Mouse (Mus musculus) midbrain, embryonic 13.5 days (tissue): ENCODE data around the gene Rexo1. TPM values are rescaled to one million over a fixed set of nuclear protein-coding genes. Genes with fewer than 3 reads are reported as not detected.

ENCODE experiments used
- ATAC-seq: fragments of 200-750 bp; cut with Nextera tagmentation; 2 replicates; pipeline ENCODE4 v1.8.0; 2017; ENCODE audit warnings: mild to moderate bottlenecking, moderate TSS enrichment, moderate library complexity
- H3K27ac ChIP-seq: fragments of 300-500 bp; sonication (generic); 2 replicates; pipeline ENCODE4 v1.5.1; 2015; ENCODE audit warnings: inconsistent platforms, mild to moderate bottlenecking, moderate library complexity
- H3K27me3 ChIP-seq: fragments of 300-500 bp; sonication (generic); 2 replicates; pipeline ENCODE4 v1.6.1; 2015; ENCODE audit warnings: mild to moderate bottlenecking, inconsistent platforms
- H3K36me3 ChIP-seq: fragments of 300-500 bp; sonication (generic); 2 replicates; pipeline ENCODE4 v1.6.1; 2015; ENCODE audit warnings: mild to moderate bottlenecking, inconsistent platforms
- H3K4me1 ChIP-seq: fragments of 300-500 bp; sonication (generic); replicated peaks from 2 replicates; pipeline ENCODE4 v1.6.1; 2015; ENCODE audit warnings: inconsistent platforms
- H3K4me2 ChIP-seq: fragments of 300-500 bp; sonication (generic); replicated peaks from 2 replicates; pipeline ENCODE4 v1.6.1; 2015; ENCODE audit warnings: moderate library complexity, mild to moderate bottlenecking, inconsistent platforms
- H3K4me3 ChIP-seq: fragments of 300-500 bp; sonication (generic); replicated peaks from 2 replicates; pipeline ENCODE4 v1.5.1; 2015; ENCODE audit warnings: mild to moderate bottlenecking, inconsistent platforms
- H3K9ac ChIP-seq: fragments of 300-500 bp; sonication (generic); replicated peaks from 2 replicates; pipeline ENCODE4 v1.6.1; 2015; ENCODE audit warnings: mild to moderate bottlenecking, inconsistent platforms
- H3K9me3 ChIP-seq: fragments of 300-500 bp; sonication (generic); 2 replicates; pipeline ENCODE4 v1.6.1; 2016; ENCODE audit warnings: mild to moderate bottlenecking, inconsistent platforms
- WGBS: fragments of 180-500 bp; shearing (Covaris S2); methylation state at CpG from one replicate; pipeline ENCODE4 v1.1.7; 2015; 5-methylcytosine and 5-hydroxymethylcytosine counted together
- polyA plus RNA-seq: library from polyadenylated mRNA; unstranded; fragments of >200 nt; fragmentation: Nextera tagmentation; extraction: Ambion mirVana; gene quantifications from 2 replicates; pipeline ENCODE4 v1.2.1, GENCODE M21; 2015

The Rexo1 gene
- polyA plus RNA-seq, 1 experiment from 2014 or later: 32.6 TPM

DNA sequence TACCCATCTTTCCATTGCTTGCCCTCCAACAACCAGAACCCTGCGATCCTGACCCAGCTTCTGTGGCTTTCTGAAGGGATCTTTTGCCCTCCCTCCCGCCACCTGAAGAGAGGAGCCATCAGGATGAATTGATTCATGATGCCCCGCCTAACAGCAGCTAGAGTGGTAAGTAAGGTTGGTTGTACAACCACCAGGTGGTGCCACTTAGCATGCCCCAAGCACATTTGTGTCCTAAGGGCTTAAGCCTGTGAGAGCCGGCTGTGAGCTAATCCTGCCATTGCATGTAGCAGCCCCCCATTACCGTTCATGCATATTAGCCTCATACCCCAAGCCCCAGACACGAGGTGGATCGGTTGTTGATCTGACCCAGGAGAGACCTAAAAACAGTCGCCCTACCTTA is 17.6 kb upstream of the Rexo1 start:
- Histone ChIP-seq H3K9me3 (no peaks in the 10 kb centered on the region), H3K36me3 (peaks cover 11% of the 10 kb centered on the region), H3K4me1 (peaks cover 44% of the 10 kb centered on the region), H3K27ac (no peak overlapping the region), H3K27me3 (no peaks in the 10 kb centered on the region), H3K4me2 (peak overlapping the region; percentile 95; the same call in 1 of the 2 replicates), H3K4me3 (no peak overlapping the region), H3K9ac (no peak overlapping the region)
- no peak for ATAC-seq
- 5% methylated on average over 8 of the region's 8 CpGs for WGBS

- Histone ChIP-seq H3K9me3 (no peaks in the 10 kb centered on the region), H3K9ac (peak overlapping the region; percentile 84), H3K4me2 (peak overlapping the region; percentile 95), H3K4me3 (peak overlapping the region; percentile 75), H3K27me3 (no peaks in the 10 kb centered on the region), H3K36me3 (peaks cover 4% of the 10 kb centered on the region; the same call in 1 of the 2 replicates), H3K27ac (peak overlapping the region; percentile 82), H3K4me1 (peaks cover 51% of the 10 kb centered on the region)
- ATAC-seq: peak; percentile 41
- WGBS: under 1% methylated on average over 29 of the region's 29 CpGs
These were observed 16.9 kb upstream of the Rexo1 start for GRCm38 (mm10) chr10:80578131-80578750.

DNA sequence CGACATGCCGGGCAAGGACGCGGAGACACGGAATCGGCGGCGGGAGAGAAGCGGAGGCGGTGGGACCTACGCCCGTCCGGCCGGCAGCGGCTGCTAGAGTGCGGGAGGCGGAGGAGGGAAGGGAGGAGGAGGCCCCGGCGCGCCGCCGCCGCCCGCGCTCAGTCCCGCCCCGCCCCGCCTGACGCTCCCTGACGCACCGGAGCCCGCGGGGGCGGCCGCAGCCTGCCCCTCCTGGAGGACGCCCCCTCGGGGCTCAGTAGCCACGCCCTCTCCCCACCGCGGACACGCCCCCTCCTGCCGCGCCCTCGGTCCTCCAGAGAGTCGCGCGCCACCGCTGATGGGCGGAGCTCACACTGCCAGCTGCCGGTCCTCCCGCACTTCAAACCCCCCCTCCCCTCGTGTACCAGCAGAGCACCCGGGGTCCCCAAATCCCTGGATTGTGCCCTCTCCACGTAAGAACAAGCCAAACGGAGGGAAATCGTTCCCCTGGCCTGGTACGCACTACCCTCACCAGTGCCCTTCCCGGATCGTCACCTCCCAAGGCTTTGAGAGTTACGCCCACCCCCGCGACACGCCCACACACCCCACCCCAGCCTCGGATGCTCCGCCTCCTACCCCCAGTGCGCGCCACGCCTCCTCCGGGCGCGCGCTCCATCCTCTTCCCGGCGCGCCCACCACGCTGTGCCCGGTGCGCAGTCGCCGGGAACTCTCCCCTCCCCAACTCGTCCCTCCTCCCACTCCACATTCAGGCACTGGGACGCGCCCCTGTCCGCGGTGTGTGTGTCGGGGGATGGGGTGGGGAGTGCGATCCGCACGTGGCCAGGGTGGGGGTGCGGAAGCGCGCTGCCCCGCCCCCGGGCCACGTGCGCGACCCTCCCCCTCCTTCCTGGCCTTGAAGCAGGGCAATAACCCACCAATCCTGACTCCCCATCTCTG is 16.1 kb upstream of the Rexo1 start, which contains the start of gene Klf16:
Gene Klf16, minus strand, starts transcription at position 127 of the 936 bp plus-strand sequence.
- Histone ChIP-seq H3K9me3 (no peaks in the 10 kb centered on the region), H3K4me3 (peak within 1 kb of the TSS; percentile 75), H3K4me1 (peaks cover 53% of the 10 kb centered on the region), H3K36me3 (0 out of 2 replicates have a peak, but pooled peaks cover under 1% of the 10 kb centered on the region), H3K27me3 (no peaks in the 10 kb centered on the region), H3K27ac (peak within 1 kb of the TSS; percentile 82), H3K9ac (peak within 1 kb of the TSS; percentile 84), H3K4me2 (peak within 1 kb of the TSS; percentile 95)
- WGBS: under 1% methylated on average over 89 of the region's 97 CpGs
- peak; percentile 76 for ATAC-seq

GRCm38 (mm10) chr10:80576351-80577194 is 15.2 kb upstream of the Rexo1 start:
- Histone ChIP-seq H3K36me3 (no peaks in the 10 kb centered on the region), H3K9me3 (no peaks in the 10 kb centered on the region), H3K27me3 (no peaks in the 10 kb centered on the region), H3K27ac (peak overlapping the region; percentile 82), H3K4me2 (peak overlapping the region; percentile 95), H3K9ac (peak overlapping the region; percentile 84), H3K4me3 (peak overlapping the region; percentile 75), H3K4me1 (peaks cover 58% of the 10 kb centered on the region)
- WGBS: under 1% methylated on average over 89 of the region's 96 CpGs
- ATAC-seq: no peak; the same call in 1 of the 2 replicates

GRCm38 (mm10) chr10:80575925-80576324 is 14.6 kb upstream of the Rexo1 start:
- no peaks in the 10 kb centered on the region for H3K27me3 ChIP-seq
- H3K4me3 ChIP-seq: peak overlapping the region; percentile 75
- no peak overlapping the region for H3K27ac ChIP-seq
- 15% methylated on average over 17 of the region's 17 CpGs for WGBS
- peak overlapping the region; percentile 95 for H3K4me2 ChIP-seq
- no peaks in the 10 kb centered on the region for H3K9me3 ChIP-seq
- no peaks in the 10 kb centered on the region for H3K36me3 ChIP-seq
- peak overlapping the region; percentile 84 for H3K9ac ChIP-seq
- no peak for ATAC-seq
- H3K4me1 ChIP-seq: peaks cover 65% of the 10 kb centered on the region

DNA sequence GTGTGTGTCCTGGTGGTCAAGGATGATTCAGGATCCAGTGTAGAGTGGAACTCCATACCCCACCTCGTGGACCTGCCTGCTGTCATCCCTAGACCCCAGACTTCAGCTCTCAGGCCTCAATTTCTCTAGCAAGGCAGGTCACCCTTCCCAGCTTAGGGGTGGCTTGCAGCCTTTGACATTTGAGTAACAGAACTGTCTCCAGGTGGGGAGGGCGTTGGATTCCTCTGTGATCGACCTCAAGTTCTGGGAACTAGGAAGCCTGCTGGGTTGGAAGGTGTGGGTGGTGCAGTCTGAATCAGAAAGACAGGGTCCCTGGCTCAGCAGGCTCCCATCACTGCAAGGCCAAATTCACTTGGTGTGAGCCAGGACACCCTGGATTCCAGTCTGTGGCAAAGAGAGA is 13.5 kb upstream of the Rexo1 start:
- ATAC-seq: no peak
- Histone ChIP-seq H3K36me3 (no peaks in the 10 kb centered on the region), H3K4me3 (0 out of 2 replicates have a peak overlapping the region, but pooled peaks have one; percentile 75), H3K4me1 (peaks cover 74% of the 10 kb centered on the region), H3K9ac (peak overlapping the region; percentile 84; the same call in 1 of the 2 replicates), H3K9me3 (no peaks in the 10 kb centered on the region), H3K27ac (no peak overlapping the region), H3K4me2 (0 out of 2 replicates have a peak overlapping the region, but pooled peaks have one; percentile 95), H3K27me3 (no peaks in the 10 kb centered on the region)
- 74% methylated on average over 3 of the region's 3 CpGs for WGBS

DNA sequence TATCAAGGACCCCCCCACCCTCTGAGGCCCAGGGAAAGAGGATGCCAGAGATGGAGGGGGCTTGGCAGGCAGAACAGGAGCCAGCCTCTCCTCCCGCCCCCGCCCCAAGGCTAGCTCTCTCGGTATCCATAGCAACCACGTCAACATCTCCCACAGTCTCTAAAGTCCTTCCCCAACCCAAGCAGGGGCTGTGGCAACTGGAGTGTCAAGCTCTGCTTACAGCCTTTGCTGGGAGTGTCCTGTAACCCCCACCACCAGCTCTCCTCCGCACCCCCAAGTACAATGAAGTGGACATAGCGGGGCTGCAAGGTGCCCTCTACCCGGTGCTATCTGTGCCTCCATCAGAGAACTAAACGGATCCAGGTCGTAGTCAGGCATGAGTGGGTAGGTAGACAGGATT is 12.6 kb upstream of the Rexo1 start:
- H3K4me1 ChIP-seq: peaks cover 76% of the 10 kb centered on the region
- no peaks in the 10 kb centered on the region for H3K27me3 ChIP-seq
- no peak overlapping the region for H3K27ac ChIP-seq
- no peaks in the 10 kb centered on the region for H3K9me3 ChIP-seq
- ATAC-seq: no peak
- 53% methylated on average over 9 of the region's 9 CpGs for WGBS
- H3K36me3 ChIP-seq: no peaks in the 10 kb centered on the region
- 0 out of 2 replicates have a peak overlapping the region, but pooled peaks have one; percentile 12 for H3K4me2 ChIP-seq
- peak overlapping the region; percentile 51 for H3K9ac ChIP-seq
- no peak overlapping the region for H3K4me3 ChIP-seq

DNA sequence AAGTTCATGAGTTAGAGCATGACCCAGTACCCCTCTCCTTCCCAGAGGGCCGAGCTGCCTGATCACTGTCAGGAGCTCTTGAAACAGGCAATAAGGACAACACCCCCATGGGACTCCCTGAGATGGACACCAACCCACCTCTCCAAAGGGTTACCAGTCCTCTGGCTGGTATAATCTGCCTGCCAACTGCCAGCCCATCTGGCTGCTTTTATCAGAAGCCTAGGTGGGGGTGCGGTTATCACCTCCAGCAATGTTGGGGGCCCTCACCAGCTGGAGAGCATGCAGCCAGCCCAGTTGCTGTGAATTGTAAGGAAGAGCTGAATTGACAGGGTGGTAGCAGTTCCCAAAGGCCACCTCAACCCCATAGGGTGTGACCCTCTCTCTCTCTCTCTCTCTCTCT is 11.1 kb upstream of the Rexo1 start:
- H3K4me1 ChIP-seq: peaks cover 69% of the 10 kb centered on the region
- H3K4me2 ChIP-seq: no peak overlapping the region
- H3K27ac ChIP-seq: no peak overlapping the region
- ATAC-seq: no peak
- H3K9ac ChIP-seq: no peak overlapping the region
- H3K36me3 ChIP-seq: peaks cover 10% of the 10 kb centered on the region; the same call in 1 of the 2 replicates
- H3K9me3 ChIP-seq: no peaks in the 10 kb centered on the region
- 89% methylated on average over 2 of the region's 2 CpGs for WGBS
- H3K27me3 ChIP-seq: no peaks in the 10 kb centered on the region
- H3K4me3 ChIP-seq: no peak overlapping the region

- Histone ChIP-seq H3K4me3 (peak overlapping the region; percentile 20), H3K9me3 (no peaks in the 10 kb centered on the region), H3K27me3 (no peaks in the 10 kb centered on the region), H3K4me1 (peaks cover 75% of the 10 kb centered on the region), H3K36me3 (peaks cover 10% of the 10 kb centered on the region; the same call in 1 of the 2 replicates), H3K27ac (0 out of 2 replicates have a peak overlapping the region, but pooled peaks have one; percentile 35), H3K9ac (peak overlapping the region; percentile 63), H3K4me2 (peak overlapping the region; percentile 40)
- ATAC-seq: peak; percentile 6; the same call in 1 of the 2 replicates
- 19% methylated on average over 30 of the region's 30 CpGs for WGBS
These were observed 9.8 kb upstream of the Rexo1 start for GRCm38 (mm10) chr10:80570871-80571836.

DNA sequence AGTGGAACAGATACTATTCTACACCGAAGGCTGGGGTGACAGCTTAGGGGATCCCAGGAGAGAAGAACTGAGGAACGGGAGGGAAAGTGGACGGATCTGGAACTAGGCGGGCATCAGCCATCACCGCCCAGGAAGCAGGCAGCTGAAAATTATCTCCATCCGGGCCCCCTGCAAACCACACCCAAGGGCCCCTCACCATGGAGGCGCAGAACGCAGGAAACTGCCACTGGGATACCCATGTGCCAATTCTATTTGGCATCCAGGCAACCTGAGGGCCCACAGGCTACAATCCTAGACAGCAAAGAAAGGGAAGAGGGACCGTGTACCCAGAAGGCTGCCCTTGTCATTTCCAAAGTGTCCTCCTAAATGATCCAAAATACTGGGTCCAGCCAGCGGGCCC is 9.1 kb upstream of the Rexo1 start:
- Histone ChIP-seq H3K36me3 (peaks cover 10% of the 10 kb centered on the region; the same call in 1 of the 2 replicates), H3K4me1 (peaks cover 72% of the 10 kb centered on the region), H3K4me3 (0 out of 2 replicates have a peak overlapping the region, but pooled peaks have one; percentile 20), H3K27ac (no peak overlapping the region), H3K27me3 (no peaks in the 10 kb centered on the region), H3K4me2 (peak overlapping the region; percentile 40), H3K9ac (peak overlapping the region; percentile 63; the same call in 1 of the 2 replicates), H3K9me3 (no peaks in the 10 kb centered on the region)
- WGBS: 95% methylated on average over 10 of the region's 10 CpGs
- no peak for ATAC-seq
